Mouse (Mus musculus) adrenal gland, adult 2 months (tissue): ENCODE data around the gene Fads2. TPM values are rescaled to one million over a fixed set of nuclear protein-coding genes. Genes with fewer than 3 reads are reported as not detected.

Source experiments
- DNase-seq: peaks from one replicate; pipeline ENCODE4 v3.0.0; 2021
- polyA plus RNA-seq: library from polyadenylated mRNA; depleted of rRNA; stranded (reverse); fragments of >200 nt; gene quantifications from 2 replicates; pipeline ENCODE4 v1.2.3, GENCODE M21; 2012
- total RNA-seq, 2 experiments: library from RNA; stranded (reverse); gene quantifications; 2 replicates each; pipeline ENCODE4 v1.2.3; 2021

The Fads2 gene
- total and polyA plus RNA-seq, 3 experiments = 1,349 to 1,677 (median 1,573) TPM

- DNase-seq = no peak
These were observed 59.3 kb downstream of the Fads2 start for GRCm38 (mm10) chr19:10042232-10042631.

GRCm38 (mm10) chr19:10041388-10042148 lies 60.0 kb downstream of the Fads2 start, which contains the start of gene Fads3:
Fads3 (plus strand) TSS chr19:10041569.
- DNase-seq = peak; percentile 89

GRCm38 (mm10) chr19:10040866-10041387 lies 60.6 kb downstream of the Fads2 start:
- no peak for DNase-seq

- no peak for DNase-seq
These were observed 61.9 kb downstream of the Fads2 start for GRCm38 (mm10) chr19:10039615-10040014.

- DNase-seq = no peak
These were observed 62.6 kb downstream of the Fads2 start for GRCm38 (mm10) chr19:10038910-10039309.

GRCm38 (mm10) chr19:10038364-10038763 lies 63.2 kb downstream of the Fads2 start:
- no peak for DNase-seq

- no peak for DNase-seq
These were observed 64.0 kb downstream of the Fads2 start for GRCm38 (mm10) chr19:10037534-10037933.

- DNase-seq = peak; percentile 83
These were observed 66.6 kb downstream of the Fads2 start for GRCm38 (mm10) chr19:10034785-10035447.

- DNase-seq = no peak
These were observed 67.2 kb downstream of the Fads2 start for GRCm38 (mm10) chr19:10034356-10034755.

GRCm38 (mm10) chr19:10033211-10033973 lies 68.2 kb downstream of the Fads2 start:
- DNase-seq = peak; percentile 67

- no peak for DNase-seq
These were observed 71.8 kb downstream of the Fads2 start for GRCm38 (mm10) chr19:10029746-10030145.

GRCm38 (mm10) chr19:10025169-10025875 lies 76.2 kb downstream of the Fads2 start:
- DNase-seq = peak; percentile 92

GRCm38 (mm10) chr19:10023304-10023758 lies 78.2 kb downstream of the Fads2 start:
- peak; percentile 28 for DNase-seq

- DNase-seq = peak; percentile 52
These were observed 78.9 kb downstream of the Fads2 start for GRCm38 (mm10) chr19:10022414-10023303.

GRCm38 (mm10) chr19:10021981-10022380 lies 79.6 kb downstream of the Fads2 start:
- DNase-seq = no peak

GRCm38 (mm10) chr19:10019214-10019760 lies 82.3 kb downstream of the Fads2 start:
- no peak for DNase-seq

- DNase-seq = no peak
These were observed 83.1 kb downstream of the Fads2 start for GRCm38 (mm10) chr19:10018527-10018818.

GRCm38 (mm10) chr19:10017637-10018526 lies 83.7 kb downstream of the Fads2 start:
- DNase-seq = peak; percentile 97

GRCm38 (mm10) chr19:10016151-10016550 lies 85.4 kb downstream of the Fads2 start:
- no peak for DNase-seq
